Mouse (Mus musculus) liver, embryonic 12.5 days (tissue): Measurements from ENCODE around the gene Tmem150a. TPM values are rescaled to one million over a fixed set of nuclear protein-coding genes. Genes with fewer than 3 reads are reported as not detected.

Experiments
- ATAC-seq: fragments of 200-750 bp; cut with Nextera tagmentation; 2 replicates; pipeline ENCODE4 v1.8.0; 2017; ENCODE audit warnings: moderate number of reproducible peaks, mild to moderate bottlenecking, moderate library complexity
- H3K27ac ChIP-seq: fragments of 300-500 bp; sonication (generic); 2 replicates; pipeline ENCODE4 v1.5.1; 2016; ENCODE audit warnings: mild to moderate bottlenecking
- H3K27me3 ChIP-seq: fragments of 300-500 bp; sonication (generic); replicated peaks from 2 replicates; pipeline ENCODE4 v1.6.1; 2016; ENCODE audit warnings: mild to moderate bottlenecking, moderate library complexity
- H3K36me3 ChIP-seq: fragments of 300-500 bp; sonication (generic); 2 replicates; pipeline ENCODE4 v1.6.1; 2016; ENCODE audit warnings: mild to moderate bottlenecking, moderate library complexity
- H3K4me1 ChIP-seq: fragments of 300-500 bp; sonication (generic); 2 replicates; pipeline ENCODE4 v1.6.1; 2016
- H3K4me2 ChIP-seq: fragments of 300-500 bp; sonication (generic); 2 replicates; pipeline ENCODE4 v1.6.1; 2016; ENCODE audit warnings: mild to moderate bottlenecking, moderate library complexity
- H3K4me3 ChIP-seq: fragments of 300-500 bp; sonication (generic); 2 replicates; pipeline ENCODE4 v1.5.1; 2016; ENCODE audit warnings: mild to moderate bottlenecking, moderate library complexity
- H3K9ac ChIP-seq: fragments of 300-500 bp; sonication (generic); 2 replicates; pipeline ENCODE4 v1.6.1; 2016; ENCODE audit warnings: mild to moderate bottlenecking, moderate library complexity
- H3K9me3 ChIP-seq: fragments of 300-500 bp; sonication (generic); replicated peaks from 2 replicates; pipeline ENCODE4 v1.6.1; 2016; ENCODE audit warnings: mild to moderate bottlenecking, moderate library complexity
- whole genome bisulfite sequencing: fragments of 180-500 bp; shearing (Covaris S2); methylation state at CpG from one replicate; pipeline ENCODE4 v1.1.7; 2016; ENCODE audit not compliant: insufficient replicate concordance; 5-methylcytosine and 5-hydroxymethylcytosine counted together
- polyA plus RNA-seq: library from polyadenylated mRNA; unstranded; fragments of >200 nt; fragmentation: Nextera tagmentation; extraction: Ambion mirVana; gene quantifications from 2 replicates; pipeline ENCODE4 v1.2.1, GENCODE M21; 2016

The Tmem150a gene
- polyA plus RNA-seq, 1 experiment from 2014 or later = 33.1 TPM

DNA sequence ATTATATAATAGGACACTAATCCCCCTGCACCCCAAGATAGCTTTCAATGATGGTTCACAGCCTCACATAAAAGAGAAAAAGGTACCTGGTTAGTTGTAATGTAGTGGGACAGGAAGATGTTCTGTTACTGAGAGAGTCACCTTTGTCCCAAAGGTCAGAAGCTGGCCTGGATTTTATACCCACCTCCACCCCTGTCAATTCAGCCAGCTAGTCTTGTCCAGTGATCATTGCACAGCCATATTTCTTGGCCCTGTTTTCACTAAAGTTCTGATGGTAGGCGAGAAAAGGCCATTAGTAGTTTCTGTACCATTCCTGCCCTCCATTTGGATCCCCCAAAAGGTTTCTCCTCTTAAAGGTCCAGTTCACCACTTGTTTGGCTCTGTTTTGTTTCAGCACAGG is 1.2 kb upstream of the Tmem150a start:
- H3K4me3 ChIP-seq = no peak overlapping the region
- H3K4me1 ChIP-seq = peaks cover 85% of the 10 kb centered on the region
- H3K36me3 ChIP-seq = peaks cover 53% of the 10 kb centered on the region
- peaks cover 44% of the 10 kb centered on the region for H3K27me3 ChIP-seq
- H3K9me3 ChIP-seq = no peaks in the 10 kb centered on the region
- no peak overlapping the region for H3K9ac ChIP-seq
- no peak overlapping the region for H3K4me2 ChIP-seq
- no peak overlapping the region for H3K27ac ChIP-seq
- no peak for ATAC-seq
- 57% methylated on average over 1 of the region's 1 CpGs for WGBS

GRCm38 (mm10) chr6:72356001-72356532 is 820 bp downstream of the Tmem150a start:
- H3K4me1 ChIP-seq = peaks cover 87% of the 10 kb centered on the region

GRCm38 (mm10) chr6:72357164-72358079 is 2.2 kb downstream of the Tmem150a start:
- H3K9me3 ChIP-seq = no peaks in the 10 kb centered on the region
- no peak overlapping the region; the same call in 1 of the 2 replicates for H3K9ac ChIP-seq
- no peak overlapping the region for H3K4me3 ChIP-seq
- H3K36me3 ChIP-seq = peaks cover 49% of the 10 kb centered on the region
- peak overlapping the region; percentile 80 for H3K4me2 ChIP-seq
- H3K27me3 ChIP-seq = peaks cover 44% of the 10 kb centered on the region
- no peak overlapping the region for H3K27ac ChIP-seq
- peak; percentile 67 for ATAC-seq
- H3K4me1 ChIP-seq = peaks cover 83% of the 10 kb centered on the region
- WGBS = 48% methylated on average over 5 of the region's 5 CpGs

More at GRCm38 (mm10) chr6:72356001-72356532, 820 bp downstream of the Tmem150a start:
- 0 out of 2 replicates have a peak overlapping the region, but pooled peaks have one; percentile 43 for H3K27ac ChIP-seq
- peak overlapping the region; percentile 57 for H3K4me3 ChIP-seq
- H3K9me3 ChIP-seq = no peaks in the 10 kb centered on the region
- H3K27me3 ChIP-seq = peaks cover 44% of the 10 kb centered on the region
- H3K9ac ChIP-seq = peak overlapping the region; percentile 60
- peaks cover 53% of the 10 kb centered on the region for H3K36me3 ChIP-seq
- H3K4me2 ChIP-seq = peak overlapping the region; percentile 80
- no peak; the same call in 1 of the 2 replicates for ATAC-seq
- 43% methylated on average over 8 of the region's 8 CpGs for WGBS

GRCm38 (mm10) chr6:72358086-72358764 is 3.0 kb downstream of the Tmem150a start:
- Histone ChIP-seq H3K9ac (no peak overlapping the region; the same call in 1 of the 2 replicates), H3K36me3 (peaks cover 49% of the 10 kb centered on the region), H3K27me3 (peaks cover 42% of the 10 kb centered on the region), H3K9me3 (no peaks in the 10 kb centered on the region), H3K4me2 (peak overlapping the region; percentile 13), H3K4me3 (no peak overlapping the region), H3K27ac (no peak overlapping the region), H3K4me1 (peaks cover 85% of the 10 kb centered on the region)
- WGBS = 81% methylated on average over 10 of the region's 10 CpGs
- no peak for ATAC-seq

- Histone ChIP-seq H3K9ac (no peak overlapping the region), H3K4me3 (no peak overlapping the region), H3K4me2 (no peak overlapping the region), H3K36me3 (peaks cover 49% of the 10 kb centered on the region), H3K4me1 (peaks cover 88% of the 10 kb centered on the region), H3K27me3 (peaks cover 31% of the 10 kb centered on the region), H3K9me3 (no peaks in the 10 kb centered on the region), H3K27ac (no peak overlapping the region)
- 75% methylated on average over 2 of the region's 2 CpGs for WGBS
- no peak for ATAC-seq
These were observed 4.1 kb downstream of the Tmem150a start for GRCm38 (mm10) chr6:72359343-72359742.

GRCm38 (mm10) chr6:72359891-72360598 is 4.8 kb downstream of the Tmem150a start:
- Histone ChIP-seq H3K36me3 (peaks cover 49% of the 10 kb centered on the region), H3K9me3 (no peaks in the 10 kb centered on the region), H3K27ac (peak overlapping the region; percentile 57; the same call in 1 of the 2 replicates), H3K4me3 (no peak overlapping the region), H3K9ac (no peak overlapping the region), H3K27me3 (peaks cover 24% of the 10 kb centered on the region), H3K4me1 (peaks cover 81% of the 10 kb centered on the region), H3K4me2 (peak overlapping the region; percentile 82; the same call in 1 of the 2 replicates)
- no peak for ATAC-seq
- WGBS = 78% methylated on average over 11 of the region's 11 CpGs

DNA sequence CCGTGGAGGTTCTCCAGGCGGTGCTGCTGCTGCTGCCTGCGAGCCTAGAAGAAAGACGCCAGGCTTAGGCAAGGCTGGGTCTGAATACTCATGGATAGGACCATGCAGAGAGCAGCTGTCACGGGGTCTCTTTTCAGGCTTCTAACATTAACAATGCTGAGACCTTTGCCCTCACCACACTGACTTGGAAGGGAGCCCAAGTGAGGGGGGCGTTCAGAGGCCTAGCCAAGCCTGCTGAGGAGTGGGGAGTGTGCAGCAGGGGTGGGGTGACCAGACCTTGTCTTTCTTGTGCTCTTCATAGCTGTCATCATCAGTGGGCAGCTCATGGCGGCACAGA is 5.3 kb downstream of the Tmem150a start:
- WGBS = 81% methylated on average over 7 of the region's 7 CpGs
- H3K4me3 ChIP-seq = peak overlapping the region; percentile 77; the same call in 1 of the 2 replicates
- no peak overlapping the region for H3K9ac ChIP-seq
- H3K9me3 ChIP-seq = no peaks in the 10 kb centered on the region
- H3K27ac ChIP-seq = peak overlapping the region; percentile 57; the same call in 1 of the 2 replicates
- peaks cover 75% of the 10 kb centered on the region for H3K4me1 ChIP-seq
- H3K4me2 ChIP-seq = peak overlapping the region; percentile 82
- peaks cover 18% of the 10 kb centered on the region for H3K27me3 ChIP-seq
- ATAC-seq = no peak
- H3K36me3 ChIP-seq = peaks cover 49% of the 10 kb centered on the region

DNA sequence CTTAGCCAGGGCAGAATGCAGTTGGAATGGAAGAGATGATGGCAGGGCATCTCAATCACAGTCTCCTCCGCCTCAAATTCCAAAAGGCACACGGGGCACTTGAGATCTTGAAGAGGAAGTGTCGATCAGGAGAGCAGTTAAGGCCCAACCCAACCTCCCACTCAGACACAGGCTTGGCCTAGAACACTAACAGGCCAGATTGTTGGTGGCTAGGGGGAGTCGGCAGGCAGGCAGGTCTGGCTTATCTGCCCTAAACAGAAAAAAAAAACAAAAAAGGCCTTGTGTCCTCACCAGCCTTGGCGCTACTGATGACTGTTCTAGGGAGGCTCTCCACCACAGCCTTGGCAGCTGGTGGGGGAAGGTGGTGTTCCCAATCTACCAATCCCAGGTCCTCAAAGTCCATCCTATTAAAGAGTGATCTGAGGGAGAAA is 5.9 kb downstream of the Tmem150a start:
- no peaks in the 10 kb centered on the region for H3K9me3 ChIP-seq
- H3K4me1 ChIP-seq = peaks cover 70% of the 10 kb centered on the region
- H3K4me3 ChIP-seq = peak overlapping the region; percentile 77
- peak overlapping the region; percentile 82 for H3K4me2 ChIP-seq
- H3K9ac ChIP-seq = peak overlapping the region; percentile 84
- peaks cover 13% of the 10 kb centered on the region for H3K27me3 ChIP-seq
- peak overlapping the region; percentile 92 for H3K27ac ChIP-seq
- no peak for ATAC-seq
- H3K36me3 ChIP-seq = peaks cover 48% of the 10 kb centered on the region
- WGBS = 32% methylated on average over 5 of the region's 5 CpGs

GRCm38 (mm10) chr6:72362132-72363028 is 7.1 kb downstream of the Tmem150a start:
- peak overlapping the region; percentile 82 for H3K4me2 ChIP-seq
- under 1% methylated on average over 42 of the region's 42 CpGs for WGBS
- peak overlapping the region; percentile 84 for H3K9ac ChIP-seq
- H3K27ac ChIP-seq = peak overlapping the region; percentile 92
- peaks cover under 1% of the 10 kb centered on the region; the same call in 1 of the 2 replicates for H3K27me3 ChIP-seq
- H3K4me3 ChIP-seq = peak overlapping the region; percentile 77
- H3K36me3 ChIP-seq = peaks cover 36% of the 10 kb centered on the region
- H3K4me1 ChIP-seq = peaks cover 58% of the 10 kb centered on the region
- no peaks in the 10 kb centered on the region for H3K9me3 ChIP-seq
- ATAC-seq = peak; percentile 95

GRCm38 (mm10) chr6:72364009-72364408 is 8.8 kb downstream of the Tmem150a start:
- no peak overlapping the region for H3K27ac ChIP-seq
- H3K27me3 ChIP-seq = no peaks in the 10 kb centered on the region
- H3K4me3 ChIP-seq = no peak overlapping the region
- H3K9me3 ChIP-seq = no peaks in the 10 kb centered on the region
- no peak for ATAC-seq
- peaks cover 30% of the 10 kb centered on the region for H3K36me3 ChIP-seq
- H3K4me1 ChIP-seq = peaks cover 42% of the 10 kb centered on the region
- WGBS = 39% methylated on average over 7 of the region's 7 CpGs
- no peak overlapping the region for H3K4me2 ChIP-seq
- no peak overlapping the region for H3K9ac ChIP-seq
